Mouse (Mus musculus) spleen, adult 2 months (tissue): ENCODE results near the gene Gm20431.

ENCODE experiments used
- CTCF ChIP-seq: fragments of 200-500 bp; IDR thresholded peaks from 2 replicates; pipeline ENCODE4 v1.5.1; 2011; ENCODE audit warnings: mild to moderate bottlenecking, inconsistent platforms; ENCODE audit not compliant: insufficient read depth, insufficient read length, insufficient replicate concordance; ENCODE audit errors: extremely low read depth
- POLR2A ChIP-seq: fragments of 200-500 bp; IDR thresholded peaks from 2 replicates; pipeline ENCODE4 v1.6.1; 2011; ENCODE audit warnings: low read depth, low read length, inconsistent platforms

- no peak for TF ChIP-seq CTCF
- no peak for TF ChIP-seq POLR2A
Measured at GRCm38 (mm10) chr2:167605817-167606744, 55.2 kb downstream of the Gm20431 start.
